Mouse (Mus musculus) ES-Bruce4 (cell line): Measurements from ENCODE around the gene Sbk3.

Source experiments
- CTCF ChIP-seq: IDR thresholded peaks from one replicate; pipeline ENCODE4 v1.8.1; 2011; ENCODE audit warnings: low read depth, low read length
- EP300 ChIP-seq: IDR thresholded peaks from 2 replicates; pipeline ENCODE4 v1.6.1; 2011; ENCODE audit warnings: low read depth, low read length; ENCODE audit not compliant: insufficient read depth
- POLR2A ChIP-seq: IDR thresholded peaks from one replicate; pipeline ENCODE4 v1.8.1; 2011; ENCODE audit warnings: low read length; ENCODE audit not compliant: insufficient read depth

- TF ChIP-seq CTCF = no peak
- no peak for TF ChIP-seq POLR2A
- TF ChIP-seq EP300 = no peak
Observed at GRCm38 (mm10) chr7:4922508-4922907, 48.5 kb downstream of the Sbk3 start.
